Mouse (Mus musculus): Measurements from ENCODE around the gene 6030468B19Rik. TPM values are rescaled to one million over a fixed set of nuclear protein-coding genes. Genes with fewer than 3 reads are reported as not detected.
"Not testable (repeated sequence)": the region's sequence is repeated elsewhere in the genome, so short reads cannot be mapped to it uniquely, and the experiment has no call there.

6030468B19Rik gene
- polyA plus RNA-seq, 1 experiment: 0.40 TPM

- DNase-seq (ENCODE audit: low read depth, low spot score): no peak
- under 1% methylated on average over 34 of the region's 34 CpGs for WGBS
Measured at GRCm38 (mm10) chr11:117825333-117826101, 28.1 kb downstream of the 6030468B19Rik start, which contains the start of the genes Afmid and Tk1. TSS of gene Afmid (plus strand) at chr11:117825924. TSS of gene Tk1 (minus strand) at chr11:117826092.

GRCm38 (mm10) chr11:117826164-117826563 is 28.7 kb downstream of the 6030468B19Rik start:
- DNase-seq (ENCODE audit: low read depth, low spot score): no peak
- 16% methylated on average over 5 of the region's 5 CpGs for WGBS

- 35% methylated on average over 8 of the region's 8 CpGs for WGBS
- no peak for DNase-seq (ENCODE audit: low read depth, low spot score)
Measured at GRCm38 (mm10) chr11:117826916-117827315, 29.5 kb downstream of the 6030468B19Rik start.

GRCm38 (mm10) chr11:117827386-117827785 is 29.9 kb downstream of the 6030468B19Rik start:
- no peak for DNase-seq (ENCODE audit: low read depth, low spot score)
- WGBS: 18% methylated on average over 3 of the region's 3 CpGs

- 10% methylated on average over 18 of the region's 18 CpGs for WGBS
- no peak for DNase-seq (ENCODE audit: low read depth, low spot score)
Measured at GRCm38 (mm10) chr11:117828149-117828887, 30.9 kb downstream of the 6030468B19Rik start.

GRCm38 (mm10) chr11:117828888-117829604 is 31.6 kb downstream of the 6030468B19Rik start:
- no peak for DNase-seq (ENCODE audit: low read depth, low spot score)

GRCm38 (mm10) chr11:117829671-117830215 is 32.3 kb downstream of the 6030468B19Rik start:
- DNase-seq (ENCODE audit: low read depth, low spot score): no peak
- WGBS: 17% methylated on average over 2 of the region's 2 CpGs

More at GRCm38 (mm10) chr11:117828888-117829604, 31.6 kb downstream of the 6030468B19Rik start:
- 29% methylated on average over 9 of the region's 9 CpGs for WGBS

- WGBS: 26% methylated on average over 9 of the region's 9 CpGs
- DNase-seq (ENCODE audit: low read depth, low spot score): no peak
Measured at GRCm38 (mm10) chr11:117830401-117830800, 32.9 kb downstream of the 6030468B19Rik start.

GRCm38 (mm10) chr11:117832086-117832969 is 34.9 kb downstream of the 6030468B19Rik start:
- WGBS: 19% methylated on average over 28 of the region's 28 CpGs
- no peak for DNase-seq (ENCODE audit: low read depth, low spot score)

GRCm38 (mm10) chr11:117833509-117833908 is 36.0 kb downstream of the 6030468B19Rik start:
- whole genome bisulfite sequencing: 49% methylated on average over 6 of the region's 6 CpGs
- not testable (repeated sequence) for DNase-seq (ENCODE audit: low read depth, low spot score)

GRCm38 (mm10) chr11:117834086-117834485 is 36.6 kb downstream of the 6030468B19Rik start:
- DNase-seq (ENCODE audit: low read depth, low spot score): no peak
- 30% methylated on average over 8 of the region's 8 CpGs for WGBS

GRCm38 (mm10) chr11:117836306-117836705 is 38.8 kb downstream of the 6030468B19Rik start:
- 23% methylated on average over 13 of the region's 13 CpGs for WGBS
- DNase-seq (ENCODE audit: low read depth, low spot score): no peak

- DNase-seq (ENCODE audit: low read depth, low spot score): no peak
- WGBS: 25% methylated on average over 2 of the region's 2 CpGs
Measured at GRCm38 (mm10) chr11:117838572-117838971, 41.1 kb downstream of the 6030468B19Rik start.

GRCm38 (mm10) chr11:117839021-117839420 is 41.6 kb downstream of the 6030468B19Rik start:
- no peak for DNase-seq (ENCODE audit: low read depth, low spot score)
- 80% methylated on average over 1 of the region's 1 CpGs for WGBS

GRCm38 (mm10) chr11:117840910-117841309 is 43.5 kb downstream of the 6030468B19Rik start:
- DNase-seq (ENCODE audit: low read depth, low spot score): no peak
- WGBS: 52% methylated on average over 1 of the region's 1 CpGs

- WGBS: 89% methylated on average over 2 of the region's 2 CpGs
- DNase-seq (ENCODE audit: low read depth, low spot score): no peak
Measured at GRCm38 (mm10) chr11:117843434-117843833, 46.0 kb downstream of the 6030468B19Rik start.

GRCm38 (mm10) chr11:117844997-117845396 is 47.5 kb downstream of the 6030468B19Rik start:
- WGBS: 81% methylated on average over 2 of the region's 2 CpGs
- DNase-seq (ENCODE audit: low read depth, low spot score): no peak

- 83% methylated on average over 2 of the region's 2 CpGs for WGBS
- DNase-seq (ENCODE audit: low read depth, low spot score): no peak
Measured at GRCm38 (mm10) chr11:117845651-117846050, 48.2 kb downstream of the 6030468B19Rik start.

- no peak for DNase-seq (ENCODE audit: low read depth, low spot score)
- WGBS: 17% methylated on average over 5 of the region's 5 CpGs
Measured at GRCm38 (mm10) chr11:117846640-117847039, 49.2 kb downstream of the 6030468B19Rik start.

Data from large intestine, adult 2 months (tissue).